Mouse (Mus musculus): Measurements from ENCODE around the gene Sec24a.
A peak's percentile ranks its signal among the peaks of the same experiment; 100 is the strongest.

GRCm38 (mm10) chr11:51755621-51756311, 7.7 kb downstream of the Sec24a start:
- TF ChIP-seq ZC3H11A (IDR thresholded peaks at IDR 0.05; ENCODE audit: borderline replicate concordance, low read depth, low read length) (no peak), ZNF384 (IDR thresholded peaks at IDR 0.05; ENCODE audit: low read depth, low read length) (no peak), HCFC1 (IDR thresholded peaks at IDR 0.05; ENCODE audit: borderline replicate concordance, insufficient read depth, low read length) (0 out of 2 replicates have a peak, but pooled peaks have one; percentile 38), CHD2 (IDR thresholded peaks at IDR 0.05; ENCODE audit: low read depth, low read length) (no peak), MAFK (IDR thresholded peaks at IDR 0.05; ENCODE audit: insufficient read depth, low read depth, low read length) (no peak)
